Mouse (Mus musculus): ENCODE results near the gene Lpar3. TPM values are rescaled to one million over a fixed set of nuclear protein-coding genes. Genes with fewer than 3 reads are reported as not detected.

Gene Lpar3
- polyA plus RNA-seq, 1 experiment from 2014 or later, result 0.72 TPM

GRCm38 (mm10) chr3:146274503-146274902, 53.7 kb downstream of the Lpar3 start:
- no peak for DNase-seq (ENCODE audit: low spot score)
- H3K9me3 ChIP-seq, result no peaks in the 10 kb centered on the region
- no peaks in the 10 kb centered on the region for H3K27me3 ChIP-seq (replicated peaks; ENCODE audit: low read depth, poor library complexity, severe bottlenecking)
- H3K27ac ChIP-seq (replicated peaks), result no peak overlapping the region
- H3K4me3 ChIP-seq, result no peak overlapping the region
- 61% methylated on average over 5 of the region's 5 CpGs for WGBS
- H3K4me1 ChIP-seq, result peaks cover 16% of the 10 kb centered on the region
- H3K36me3 ChIP-seq (replicated peaks), result no peaks in the 10 kb centered on the region

GRCm38 (mm10) chr3:146275360-146276025, 54.7 kb downstream of the Lpar3 start:
- Histone ChIP-seq H3K4me1 (peaks cover 15% of the 10 kb centered on the region), H3K27ac (replicated peaks) (no peak overlapping the region), H3K4me3 (no peak overlapping the region), H3K27me3 (replicated peaks; ENCODE audit: low read depth, poor library complexity, severe bottlenecking) (no peaks in the 10 kb centered on the region), H3K36me3 (replicated peaks) (no peaks in the 10 kb centered on the region), H3K9me3 (no peaks in the 10 kb centered on the region)
- WGBS, result 81% methylated on average over 11 of the region's 11 CpGs
- no peak for DNase-seq (ENCODE audit: low spot score)

GRCm38 (mm10) chr3:146276026-146276409, 55.3 kb downstream of the Lpar3 start:
- WGBS, result 50% methylated on average over 4 of the region's 4 CpGs

GRCm38 (mm10) chr3:146276991-146277390, 56.2 kb downstream of the Lpar3 start:
- Histone ChIP-seq H3K9me3 (no peaks in the 10 kb centered on the region), H3K4me1 (peaks cover 15% of the 10 kb centered on the region), H3K27me3 (replicated peaks; ENCODE audit: low read depth, poor library complexity, severe bottlenecking) (no peaks in the 10 kb centered on the region), H3K36me3 (replicated peaks) (no peaks in the 10 kb centered on the region), H3K4me3 (no peak overlapping the region), H3K27ac (replicated peaks) (no peak overlapping the region)
- DNase-seq (ENCODE audit: low spot score), result no peak
- 89% methylated on average over 4 of the region's 4 CpGs for WGBS

More at GRCm38 (mm10) chr3:146276026-146276409, 55.3 kb downstream of the Lpar3 start:
- Histone ChIP-seq H3K4me1 (peaks cover 15% of the 10 kb centered on the region), H3K9me3 (no peaks in the 10 kb centered on the region), H3K27ac (replicated peaks) (no peak overlapping the region), H3K36me3 (replicated peaks) (no peaks in the 10 kb centered on the region), H3K4me3 (no peak overlapping the region), H3K27me3 (replicated peaks; ENCODE audit: low read depth, poor library complexity, severe bottlenecking) (no peaks in the 10 kb centered on the region)
- DNase-seq (ENCODE audit: low spot score), result no peak

DNA sequence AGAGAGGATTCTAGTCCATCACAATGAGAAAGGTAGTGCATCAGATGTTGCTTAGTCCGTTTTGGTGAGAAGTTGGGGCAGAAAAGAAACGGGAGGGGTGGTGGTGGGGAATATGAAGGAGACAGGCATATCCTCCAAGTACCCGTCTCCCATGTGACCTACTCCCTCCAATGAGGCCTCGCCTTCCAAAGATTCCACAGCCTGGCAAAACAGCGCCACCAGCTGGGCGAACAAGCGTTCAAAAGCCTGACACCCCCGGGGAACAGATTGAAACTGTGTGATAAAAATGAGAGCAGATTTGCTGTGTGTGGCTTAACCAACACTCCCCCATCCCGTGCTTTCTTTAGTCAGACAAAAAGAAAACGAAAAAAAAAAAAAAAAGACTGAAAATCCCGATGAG, 56.7 kb downstream of the Lpar3 start:
- Histone ChIP-seq H3K36me3 (replicated peaks) (no peaks in the 10 kb centered on the region), H3K9me3 (no peaks in the 10 kb centered on the region), H3K4me1 (peaks cover 15% of the 10 kb centered on the region), H3K4me3 (no peak overlapping the region), H3K27ac (replicated peaks) (no peak overlapping the region), H3K27me3 (replicated peaks; ENCODE audit: low read depth, poor library complexity, severe bottlenecking) (no peaks in the 10 kb centered on the region)
- DNase-seq (ENCODE audit: low spot score), result no peak
- 82% methylated on average over 11 of the region's 11 CpGs for WGBS

DNA sequence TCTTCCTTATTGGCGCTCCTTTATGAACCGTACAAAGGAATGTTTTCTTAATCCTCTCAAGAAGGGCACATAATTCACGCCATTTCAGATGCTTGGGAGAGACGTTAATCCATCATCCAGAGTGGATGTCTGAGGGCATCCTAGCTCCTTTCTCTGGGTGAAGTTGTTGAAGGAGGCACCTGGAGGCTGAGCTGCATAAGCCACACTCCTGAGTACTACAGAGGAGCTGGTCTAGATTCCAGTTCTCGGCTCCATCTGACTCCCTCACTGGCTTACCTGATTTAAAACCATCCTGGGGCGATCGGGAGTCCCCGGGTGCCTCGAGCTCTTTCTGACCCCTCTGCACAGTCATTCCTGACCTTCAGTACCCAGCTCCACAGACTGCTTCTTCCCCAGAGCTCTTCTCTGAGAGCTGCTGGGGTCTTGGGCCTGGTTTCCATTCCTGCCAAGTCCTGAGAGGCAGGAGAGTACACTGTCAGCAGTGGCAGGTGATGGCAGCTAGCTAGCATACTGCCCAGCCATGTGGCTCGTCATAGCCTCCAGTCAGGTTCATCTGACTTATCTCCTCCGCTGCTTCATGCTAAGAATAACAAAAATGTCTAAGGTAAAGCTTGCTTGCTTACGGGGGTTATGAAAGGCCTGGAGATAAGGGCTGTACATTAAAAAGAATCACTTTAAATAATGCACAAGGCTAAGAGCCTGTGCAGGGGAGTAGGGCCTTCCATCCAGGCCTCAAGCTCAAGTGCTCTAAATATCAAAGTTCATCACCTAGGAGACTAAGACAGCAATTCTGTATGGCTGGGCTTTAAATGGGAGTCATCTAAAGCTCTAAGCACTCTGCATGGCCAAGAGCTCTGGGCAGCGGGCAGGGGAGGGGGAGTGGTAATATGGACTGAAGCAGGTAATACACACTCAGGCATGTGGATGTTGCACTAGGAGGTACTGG, 57.7 kb downstream of the Lpar3 start:
- 77% methylated on average over 13 of the region's 13 CpGs for WGBS
- no peak for DNase-seq (ENCODE audit: low spot score)
- Histone ChIP-seq H3K4me3 (no peak overlapping the region), H3K9me3 (no peaks in the 10 kb centered on the region), H3K27ac (replicated peaks) (no peak overlapping the region), H3K36me3 (replicated peaks) (no peaks in the 10 kb centered on the region), H3K27me3 (replicated peaks; ENCODE audit: low read depth, poor library complexity, severe bottlenecking) (no peaks in the 10 kb centered on the region), H3K4me1 (peaks cover 15% of the 10 kb centered on the region)

- 80% methylated on average over 3 of the region's 3 CpGs for WGBS
- no peaks in the 10 kb centered on the region for H3K9me3 ChIP-seq
- DNase-seq (ENCODE audit: low spot score), result no peak
- no peak overlapping the region for H3K4me3 ChIP-seq
- no peaks in the 10 kb centered on the region for H3K27me3 ChIP-seq (replicated peaks; ENCODE audit: low read depth, poor library complexity, severe bottlenecking)
- H3K4me1 ChIP-seq, result no peaks in the 10 kb centered on the region
- no peaks in the 10 kb centered on the region for H3K36me3 ChIP-seq (replicated peaks)
- no peak overlapping the region for H3K27ac ChIP-seq (replicated peaks)
These were observed 63.1 kb downstream of the Lpar3 start for GRCm38 (mm10) chr3:146283732-146284361.

- Histone ChIP-seq H3K4me1 (no peaks in the 10 kb centered on the region), H3K27ac (replicated peaks) (no peak overlapping the region), H3K27me3 (replicated peaks; ENCODE audit: low read depth, poor library complexity, severe bottlenecking) (no peaks in the 10 kb centered on the region), H3K9me3 (no peaks in the 10 kb centered on the region), H3K36me3 (replicated peaks) (no peaks in the 10 kb centered on the region), H3K4me3 (no peak overlapping the region)
- 91% methylated on average over 4 of the region's 4 CpGs for WGBS
- no peak for DNase-seq (ENCODE audit: low spot score)
These were observed 65.4 kb downstream of the Lpar3 start for GRCm38 (mm10) chr3:146286118-146286517.

DNA sequence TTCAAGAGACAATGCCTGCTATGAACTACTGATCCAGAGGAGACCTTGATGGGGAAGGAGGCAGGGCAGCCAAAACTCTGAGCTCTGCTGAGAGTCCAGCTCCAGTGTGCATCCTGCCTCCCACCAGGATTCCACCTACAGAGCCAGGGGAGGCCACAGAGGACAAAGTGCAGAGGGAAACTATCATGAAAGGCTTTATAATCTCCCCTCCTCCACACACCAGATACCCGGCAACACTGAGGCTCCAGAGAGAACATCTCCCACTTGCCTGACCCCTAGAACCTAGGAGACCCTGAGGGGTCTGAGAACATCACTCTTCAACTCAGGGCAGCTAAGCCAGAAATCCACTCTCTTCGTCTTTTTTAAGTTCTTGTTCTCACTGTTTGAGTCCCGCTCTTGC, 71.2 kb downstream of the Lpar3 start:
- Histone ChIP-seq H3K9me3 (no peaks in the 10 kb centered on the region), H3K27ac (replicated peaks) (no peak overlapping the region), H3K4me3 (no peak overlapping the region), H3K36me3 (replicated peaks) (no peaks in the 10 kb centered on the region), H3K4me1 (no peaks in the 10 kb centered on the region), H3K27me3 (replicated peaks; ENCODE audit: low read depth, poor library complexity, severe bottlenecking) (no peaks in the 10 kb centered on the region)
- no peak for DNase-seq (ENCODE audit: low spot score)
- WGBS, result 77% methylated on average over 3 of the region's 3 CpGs

DNA sequence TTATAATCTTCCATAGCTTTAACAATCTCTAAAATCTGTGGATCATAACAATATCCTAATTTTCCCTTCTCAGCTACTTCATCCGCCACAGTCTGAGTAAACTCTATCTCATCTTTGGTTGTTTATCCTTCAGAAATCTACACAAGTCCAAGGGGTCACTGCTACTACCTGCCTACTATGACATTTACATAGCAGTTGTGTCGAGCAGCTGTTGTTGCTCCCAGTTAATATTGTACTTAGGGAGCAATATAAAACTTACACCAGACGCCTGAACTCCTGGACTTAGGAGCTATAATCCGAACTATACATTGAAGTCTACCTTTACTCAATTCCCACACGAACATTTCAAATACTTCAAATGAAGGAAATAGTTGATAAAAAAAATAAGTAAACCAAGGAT, 71.8 kb downstream of the Lpar3 start:
- H3K4me1 ChIP-seq, result no peaks in the 10 kb centered on the region
- H3K27me3 ChIP-seq (replicated peaks; ENCODE audit: low read depth, poor library complexity, severe bottlenecking), result no peaks in the 10 kb centered on the region

GRCm38 (mm10) chr3:146302451-146302850, 81.7 kb downstream of the Lpar3 start:
- Histone ChIP-seq H3K4me1 (no peaks in the 10 kb centered on the region; the same call in 1 of the 2 replicates), H3K4me3 (no peak overlapping the region), H3K27ac (replicated peaks) (no peak overlapping the region), H3K36me3 (replicated peaks) (no peaks in the 10 kb centered on the region), H3K27me3 (replicated peaks; ENCODE audit: low read depth, poor library complexity, severe bottlenecking) (no peaks in the 10 kb centered on the region), H3K9me3 (no peaks in the 10 kb centered on the region)
- 91% methylated on average over 3 of the region's 3 CpGs for WGBS
- no peak for DNase-seq (ENCODE audit: low spot score)

More for the DNA sequence above, 71.8 kb downstream of the Lpar3 start:
- no peaks in the 10 kb centered on the region for H3K36me3 ChIP-seq (replicated peaks)
- WGBS, result 86% methylated on average over 5 of the region's 5 CpGs
- no peak overlapping the region for H3K27ac ChIP-seq (replicated peaks)
- H3K9me3 ChIP-seq, result no peaks in the 10 kb centered on the region
- H3K4me3 ChIP-seq, result no peak overlapping the region
- no peak for DNase-seq (ENCODE audit: low spot score)

DNA sequence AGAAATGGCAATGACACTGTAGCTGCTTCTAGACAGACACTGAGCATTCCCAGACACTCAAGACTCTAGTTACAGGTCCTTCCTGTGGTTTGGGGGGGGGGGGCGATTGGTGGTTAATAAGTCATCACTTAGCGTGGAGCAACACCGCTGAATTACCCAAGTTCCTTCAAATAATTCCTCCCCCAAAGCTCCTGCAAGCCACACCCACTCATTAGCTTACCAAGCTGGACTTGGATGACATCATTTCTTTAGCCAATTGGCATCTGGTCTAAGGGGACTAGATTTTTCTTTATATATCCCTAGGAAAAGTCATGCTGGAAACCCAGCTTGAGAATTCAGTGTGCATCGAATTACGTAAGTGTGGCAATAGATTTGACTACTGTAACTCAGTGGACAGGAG, 82.4 kb downstream of the Lpar3 start:
- Histone ChIP-seq H3K27ac (replicated peaks) (no peak overlapping the region), H3K36me3 (replicated peaks) (no peaks in the 10 kb centered on the region), H3K27me3 (replicated peaks; ENCODE audit: low read depth, poor library complexity, severe bottlenecking) (no peaks in the 10 kb centered on the region), H3K4me3 (no peak overlapping the region), H3K4me1 (no peaks in the 10 kb centered on the region; the same call in 1 of the 2 replicates), H3K9me3 (no peaks in the 10 kb centered on the region)
- no peak for DNase-seq (ENCODE audit: low spot score)
- WGBS, result 82% methylated on average over 5 of the region's 5 CpGs
